Mouse (Mus musculus): ENCODE data around the gene Cbx8. TPM values are rescaled to one million over a fixed set of nuclear protein-coding genes. Genes with fewer than 3 reads are reported as not detected.
A peak's percentile ranks its signal among the peaks of the same experiment; 100 is the strongest.

The Cbx8 gene
- 1 to 10 TPM; 1.4 to 1.8 TPM for total RNA-seq (2021)
- long read RNA-seq, experiment 1, partial matches to known transcripts = 0 of 4 reads
- long read RNA-seq, experiment 1, other reads (novel, unspliced or antisense) = 1 of 4 reads
- long read RNA-seq, experiment 2, partial matches to known transcripts = 0 of 8 reads
- long read RNA-seq, experiment 2, other reads (novel, unspliced or antisense) = 3 of 8 reads

GRCm38 (mm10) chr11:119040600-119041324 lies at the start of gene Cbx8:
TSS of gene Cbx8 (minus strand) at chr11:119040969.
- peak; percentile 100 for DNase-seq

GRCm38 (mm10) chr11:119090076-119090960 lies 49.5 kb upstream of the Cbx8 start:
- DNase-seq = no peak

- no peak for DNase-seq
Observed at GRCm38 (mm10) chr11:119089235-119090075, 48.7 kb upstream of the Cbx8 start.

- no peak for DNase-seq
Observed at GRCm38 (mm10) chr11:119088391-119089234, 47.8 kb upstream of the Cbx8 start.

- no peak for DNase-seq
Observed at GRCm38 (mm10) chr11:119087301-119088082, 46.7 kb upstream of the Cbx8 start.

- DNase-seq = peak; percentile 95
Observed at GRCm38 (mm10) chr11:119086144-119086971, 45.6 kb upstream of the Cbx8 start, which contains the start of gene Cbx4. TSS of gene Cbx4 (minus strand) at chr11:119086221.

GRCm38 (mm10) chr11:119085279-119086062 lies 44.7 kb upstream of the Cbx8 start:
- DNase-seq = peak; percentile 72

- peak; percentile 45 for DNase-seq
Observed at GRCm38 (mm10) chr11:119084446-119085278, 43.9 kb upstream of the Cbx8 start.

GRCm38 (mm10) chr11:119083724-119084445 lies 43.1 kb upstream of the Cbx8 start:
- DNase-seq = peak; percentile 36

- no peak for DNase-seq
Observed at GRCm38 (mm10) chr11:119082638-119083599, 42.1 kb upstream of the Cbx8 start.

- no peak for DNase-seq
Observed at GRCm38 (mm10) chr11:119081839-119082637, 41.3 kb upstream of the Cbx8 start.

- DNase-seq = no peak
Observed at GRCm38 (mm10) chr11:119081148-119081838, 40.5 kb upstream of the Cbx8 start.

GRCm38 (mm10) chr11:119080461-119081147 lies 39.8 kb upstream of the Cbx8 start:
- DNase-seq = no peak

All from gastrocnemius, postnatal 25 days (tissue).